Mouse (Mus musculus) lung, embryonic 16.5 days (tissue): ENCODE measurements at regions not wholly inside any gene's neighbourhood (a gene's known extent, or its start where the extent isn't known, plus 50 kb on each side); places are given as distances from the start of the nearest gene placed in this dataset.

Experiments
- ATAC-seq: fragments of 200-750 bp; cut with Nextera tagmentation; 2 replicates; pipeline ENCODE4 v1.8.0; 2017; ENCODE audit warnings: low read depth, mild to moderate bottlenecking, moderate library complexity
- H3K27ac ChIP-seq: fragments of 300-500 bp; sonication (generic); 2 replicates; pipeline ENCODE4 v1.5.1; 2014; ENCODE audit warnings: mild to moderate bottlenecking, control low read depth, low read length
- H3K27me3 ChIP-seq: fragments of 300-500 bp; sonication (generic); 2 replicates; pipeline ENCODE4 v1.6.1; 2014; ENCODE audit warnings: low read depth, low read length, mixed read lengths; ENCODE audit not compliant: control insufficient read depth, insufficient read depth
- H3K36me3 ChIP-seq: fragments of 300-500 bp; sonication (generic); 2 replicates; pipeline ENCODE4 v1.6.1; 2014; ENCODE audit warnings: low read length; ENCODE audit not compliant: control insufficient read depth, insufficient read depth
- H3K4me1 ChIP-seq: fragments of 300-500 bp; sonication (generic); replicated peaks from 2 replicates; pipeline ENCODE4 v1.6.1; 2014; ENCODE audit warnings: low read length, mixed read lengths; ENCODE audit not compliant: control insufficient read depth, insufficient read depth
- H3K4me2 ChIP-seq: fragments of 300-500 bp; sonication (generic); 2 replicates; pipeline ENCODE4 v1.6.1; 2014; ENCODE audit warnings: low read depth, low read length, control low read depth
- H3K4me3 ChIP-seq: fragments of 300-500 bp; sonication (generic); 2 replicates; pipeline ENCODE4 v1.5.1; 2014; ENCODE audit warnings: mild to moderate bottlenecking, low read length, control low read depth
- H3K9ac ChIP-seq: fragments of 300-500 bp; sonication (generic); 2 replicates; pipeline ENCODE4 v1.6.1; 2014; ENCODE audit warnings: low read length, control low read depth
- H3K9me3 ChIP-seq: fragments of 300-500 bp; sonication (generic); 2 replicates; pipeline ENCODE4 v1.6.1; 2016; ENCODE audit warnings: low read length; ENCODE audit not compliant: control insufficient read depth
- WGBS: fragments of 180-500 bp; shearing (Covaris S2); extraction: QIAGEN DNeasy Blood & Tissue Kit; methylation state at CpG from one replicate; pipeline ENCODE4 v1.1.7; 2014; 5-methylcytosine and 5-hydroxymethylcytosine counted together

GRCm38 (mm10) chr2:48694509-48694908 is 119.4 kb upstream of the Acvr2a start:
- H3K27me3 ChIP-seq, result no peaks in the 10 kb centered on the region
- H3K4me3 ChIP-seq, result no peak overlapping the region
- no peak for ATAC-seq
- no peaks in the 10 kb centered on the region for H3K36me3 ChIP-seq
- WGBS, result 74% methylated on average over 3 of the region's 3 CpGs
- H3K9ac ChIP-seq, result no peak overlapping the region
- H3K4me2 ChIP-seq, result no peak overlapping the region
- H3K27ac ChIP-seq, result no peak overlapping the region
- no peaks in the 10 kb centered on the region for H3K9me3 ChIP-seq
- H3K4me1 ChIP-seq, result no peaks in the 10 kb centered on the region

- 34% methylated on average over 2 of the region's 2 CpGs for WGBS
- H3K27me3 ChIP-seq, result no peaks in the 10 kb centered on the region
- H3K4me2 ChIP-seq, result no peak overlapping the region
- H3K36me3 ChIP-seq, result no peaks in the 10 kb centered on the region
- H3K4me1 ChIP-seq, result no peaks in the 10 kb centered on the region; the same call in 1 of the 2 replicates
- H3K4me3 ChIP-seq, result no peak overlapping the region
- H3K9ac ChIP-seq, result no peak overlapping the region
- H3K9me3 ChIP-seq, result no peaks in the 10 kb centered on the region
- no peak overlapping the region for H3K27ac ChIP-seq
- no peak for ATAC-seq
Observed at GRCm38 (mm10) chr2:48700886-48701285, 113.0 kb upstream of the Acvr2a start.

DNA sequence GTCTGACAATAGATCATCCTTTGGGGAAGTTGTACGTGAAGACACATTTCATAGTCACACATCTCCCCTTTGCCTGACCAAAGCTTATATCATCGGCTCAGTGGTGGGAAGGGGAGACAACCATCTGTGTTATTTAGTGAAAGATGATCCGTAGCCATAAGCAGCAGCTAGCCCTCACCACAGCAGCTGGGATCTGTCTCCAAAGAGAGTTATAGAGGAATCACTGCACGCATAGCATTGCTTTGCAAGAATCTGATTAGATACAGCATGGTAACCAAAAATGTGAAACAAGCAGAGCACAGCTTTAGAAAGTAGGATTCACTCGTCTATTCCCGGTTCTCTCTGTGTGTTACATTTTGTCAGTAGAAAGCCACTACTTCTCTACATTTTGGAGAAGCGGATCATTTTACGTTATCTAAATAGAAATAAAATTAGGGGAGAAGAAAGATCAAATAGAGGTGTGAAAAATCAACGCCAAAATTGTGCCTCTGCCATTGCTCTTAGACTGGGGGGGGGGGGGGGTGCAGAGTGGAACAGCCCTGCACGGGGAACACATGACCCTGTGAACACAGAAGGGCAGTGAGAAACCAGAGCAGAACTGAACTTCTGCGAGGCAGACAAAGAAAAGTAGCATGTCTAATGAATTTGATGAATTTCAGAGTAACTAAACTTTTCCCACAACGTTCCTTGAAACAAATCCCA is 108.7 kb upstream of the Acvr2a start:
- Histone ChIP-seq H3K4me3 (no peak overlapping the region), H3K27me3 (no peaks in the 10 kb centered on the region), H3K27ac (no peak overlapping the region), H3K36me3 (no peaks in the 10 kb centered on the region), H3K9ac (no peak overlapping the region), H3K4me1 (no peaks in the 10 kb centered on the region; the same call in 1 of the 2 replicates), H3K4me2 (no peak overlapping the region), H3K9me3 (no peaks in the 10 kb centered on the region)
- WGBS, result 37% methylated on average over 12 of the region's 12 CpGs
- ATAC-seq, result peak; percentile 65

DNA sequence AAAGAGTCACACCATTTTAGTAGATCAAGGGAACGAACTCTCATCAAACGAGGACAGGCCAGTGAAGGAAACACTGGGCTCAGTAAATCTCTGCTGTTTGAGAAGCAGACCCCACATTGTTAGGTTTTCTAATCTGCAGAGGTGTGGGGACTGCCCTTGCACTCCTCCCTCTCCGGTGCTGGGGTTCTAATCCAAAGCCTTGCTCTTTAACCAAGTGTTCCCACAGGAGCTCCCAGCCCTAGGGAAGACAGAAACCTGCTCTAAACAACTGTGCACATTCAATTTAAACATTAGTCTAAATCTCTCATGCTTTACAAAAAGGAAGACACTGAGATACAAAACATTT is 108.1 kb upstream of the Acvr2a start:
- no peak for ATAC-seq
- Histone ChIP-seq H3K9me3 (no peaks in the 10 kb centered on the region), H3K9ac (no peak overlapping the region), H3K36me3 (no peaks in the 10 kb centered on the region), H3K4me3 (no peak overlapping the region), H3K27me3 (no peaks in the 10 kb centered on the region), H3K27ac (no peak overlapping the region), H3K4me1 (no peaks in the 10 kb centered on the region; the same call in 1 of the 2 replicates), H3K4me2 (no peak overlapping the region)
- WGBS, result 54% methylated on average over 3 of the region's 3 CpGs

GRCm38 (mm10) chr2:48706188-48706587 is 107.7 kb upstream of the Acvr2a start:
- ATAC-seq, result no peak; the same call in 1 of the 2 replicates
- Histone ChIP-seq H3K9me3 (no peaks in the 10 kb centered on the region), H3K9ac (no peak overlapping the region), H3K4me2 (no peak overlapping the region), H3K4me3 (no peak overlapping the region), H3K36me3 (no peaks in the 10 kb centered on the region), H3K4me1 (no peaks in the 10 kb centered on the region; the same call in 1 of the 2 replicates), H3K27me3 (no peaks in the 10 kb centered on the region), H3K27ac (no peak overlapping the region)
- 32% methylated on average over 5 of the region's 5 CpGs for WGBS

- Histone ChIP-seq H3K36me3 (no peaks in the 10 kb centered on the region), H3K4me2 (no peak overlapping the region), H3K4me1 (no peaks in the 10 kb centered on the region), H3K9me3 (no peaks in the 10 kb centered on the region), H3K27ac (no peak overlapping the region), H3K4me3 (no peak overlapping the region), H3K27me3 (no peaks in the 10 kb centered on the region), H3K9ac (no peak overlapping the region)
- ATAC-seq, result no peak
- WGBS, result 93% methylated on average over 4 of the region's 4 CpGs
Observed at GRCm38 (mm10) chr2:48716206-48716605, 97.7 kb upstream of the Acvr2a start.

DNA sequence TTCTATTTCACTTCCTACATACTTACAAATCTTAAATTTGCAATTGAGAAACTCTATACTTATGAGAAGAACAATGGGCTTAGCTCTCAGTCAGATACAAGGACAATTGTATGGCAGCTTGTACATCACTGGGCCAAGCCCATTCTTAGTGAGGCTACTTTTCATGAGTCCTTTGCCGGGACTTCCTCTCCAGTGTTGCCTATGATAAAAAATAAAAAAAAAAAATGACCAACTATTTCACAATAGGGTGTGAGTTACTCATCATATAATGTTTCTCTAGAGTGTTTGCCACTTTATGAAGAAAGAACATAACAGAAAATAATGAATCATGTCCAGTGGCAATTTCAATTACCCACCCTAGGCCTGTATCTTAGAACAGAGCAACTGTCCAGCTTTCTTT is 96.1 kb upstream of the Acvr2a start:
- no peak overlapping the region for H3K4me2 ChIP-seq
- no peaks in the 10 kb centered on the region for H3K27me3 ChIP-seq
- H3K4me3 ChIP-seq, result no peak overlapping the region
- H3K36me3 ChIP-seq, result no peaks in the 10 kb centered on the region
- WGBS, result 75% methylated on average over 1 of the region's 1 CpGs
- no peak overlapping the region for H3K27ac ChIP-seq
- ATAC-seq, result no peak
- H3K4me1 ChIP-seq, result no peaks in the 10 kb centered on the region
- H3K9ac ChIP-seq, result no peak overlapping the region
- H3K9me3 ChIP-seq, result no peaks in the 10 kb centered on the region

DNA sequence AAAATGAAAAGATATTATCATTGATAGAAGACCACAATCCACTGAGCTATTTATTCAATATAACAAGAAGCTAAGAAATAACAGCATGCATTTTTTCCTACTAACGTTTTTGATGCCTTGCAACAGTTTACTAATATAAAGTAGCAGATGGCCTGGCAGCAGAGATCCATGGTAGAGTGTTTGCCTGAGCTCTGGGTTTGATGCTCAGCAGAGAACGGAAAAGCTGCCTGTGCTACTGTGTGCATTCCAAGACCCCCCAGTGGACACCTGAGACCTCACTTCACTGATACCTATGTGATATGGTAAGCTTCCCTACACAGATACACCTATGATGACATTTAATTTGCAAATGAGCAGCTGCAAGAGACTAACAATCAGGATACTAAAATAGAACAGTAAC is 95.6 kb upstream of the Acvr2a start:
- H3K4me2 ChIP-seq, result no peak overlapping the region
- no peaks in the 10 kb centered on the region for H3K36me3 ChIP-seq
- H3K27ac ChIP-seq, result no peak overlapping the region
- ATAC-seq, result no peak
- no peaks in the 10 kb centered on the region for H3K27me3 ChIP-seq
- 74% methylated on average over 2 of the region's 2 CpGs for WGBS
- no peaks in the 10 kb centered on the region for H3K9me3 ChIP-seq
- no peak overlapping the region for H3K9ac ChIP-seq
- H3K4me3 ChIP-seq, result no peak overlapping the region
- H3K4me1 ChIP-seq, result no peaks in the 10 kb centered on the region

DNA sequence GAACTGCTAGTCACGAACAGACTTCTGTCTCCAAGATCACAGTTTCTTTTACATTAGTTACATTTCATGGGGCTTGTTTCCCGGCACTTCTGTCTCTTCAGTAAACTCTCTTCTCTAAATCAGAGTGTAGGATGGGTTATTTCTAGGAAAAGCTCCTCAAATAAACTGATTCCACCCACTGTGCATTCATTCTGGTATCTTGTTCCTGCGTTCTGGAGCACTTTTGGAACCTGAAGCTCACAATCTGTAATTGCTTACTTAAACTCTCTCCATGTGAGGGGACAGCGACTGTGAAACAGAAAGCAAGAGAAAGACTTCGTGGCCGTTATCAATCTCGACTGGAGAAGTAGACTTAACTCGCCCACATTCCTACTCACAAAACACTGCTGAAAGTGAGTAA is 83.1 kb upstream of the Acvr2a start:
- Histone ChIP-seq H3K9ac (no peak overlapping the region), H3K36me3 (no peaks in the 10 kb centered on the region), H3K27me3 (no peaks in the 10 kb centered on the region), H3K4me2 (peak overlapping the region; percentile 2; the same call in 1 of the 2 replicates), H3K9me3 (no peaks in the 10 kb centered on the region), H3K4me1 (peaks cover 17% of the 10 kb centered on the region), H3K27ac (no peak overlapping the region), H3K4me3 (no peak overlapping the region)
- ATAC-seq, result no peak
- WGBS, result 29% methylated on average over 8 of the region's 8 CpGs
